Mouse (Mus musculus) layer of hippocampus, postnatal 25 days (tissue): ENCODE measurements around the gene Gjb3. TPM values are rescaled to one million over a fixed set of nuclear protein-coding genes. Genes with fewer than 3 reads are reported as not detected.

Experiments
- DNase-seq, 2 experiments: peaks; one replicate each; pipeline ENCODE4 v3.0.0; 2022; ENCODE audit warnings: mixed read lengths in 2 of 2, low spot score in 1 of 2; ENCODE audit errors: extremely low spot score in 1 of 2
- total RNA-seq, 2 experiments: library from RNA; stranded (reverse); gene quantifications; 2 replicates each; pipeline ENCODE4 v1.2.3; 2021

Gjb3 gene
- total RNA-seq = under 1 TPM; 0.37 to 0.59 TPM

DNA sequence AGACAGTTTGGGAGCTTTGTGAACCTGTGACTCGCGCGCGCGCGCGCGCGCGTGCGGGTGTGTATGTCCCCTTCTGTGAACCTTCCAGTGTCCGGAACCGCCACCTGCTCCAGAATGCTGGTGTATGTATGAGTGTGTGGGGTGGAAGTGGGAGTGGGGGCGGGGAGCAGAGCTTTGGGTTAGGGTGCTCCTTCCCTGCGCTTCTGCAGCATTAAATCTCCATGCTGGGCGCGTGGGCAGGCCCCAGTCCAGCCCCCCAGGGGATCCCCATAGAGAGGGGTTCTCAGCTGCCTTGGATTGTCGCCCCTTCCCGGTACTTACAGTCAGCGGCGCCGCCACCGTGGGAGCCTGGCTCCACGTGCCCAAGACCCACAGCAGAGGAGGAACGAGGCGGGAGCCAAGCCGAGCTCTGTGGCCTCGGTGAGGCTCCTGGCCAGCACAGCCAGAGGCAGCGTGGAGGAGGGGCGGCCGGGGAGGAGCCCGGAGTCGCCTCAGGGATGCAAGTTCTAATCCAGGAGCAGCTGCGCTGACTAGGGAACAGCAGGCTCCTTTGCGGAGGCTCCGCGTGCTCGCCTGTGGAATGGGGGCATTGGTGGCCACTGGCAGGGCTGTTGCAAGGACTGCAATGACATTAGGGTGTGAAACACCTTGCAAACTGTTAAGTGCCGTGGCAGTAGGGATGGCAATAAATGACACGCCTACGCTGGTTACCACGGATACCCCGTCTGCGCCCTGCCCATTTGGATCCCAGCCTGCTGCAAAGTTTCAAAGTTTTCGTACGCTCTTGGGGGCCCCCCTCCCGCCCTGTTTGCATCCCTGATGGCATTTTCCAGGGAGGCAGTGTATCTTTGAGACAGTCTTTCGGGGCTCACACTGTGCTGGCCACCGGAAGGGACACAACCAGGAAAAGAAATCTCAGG lies at the start of gene Gjb3:
TSS of gene Gjb3 (minus strand) at position 664 of the 920 bp plus-strand sequence.
- no peak for DNase-seq

DNA sequence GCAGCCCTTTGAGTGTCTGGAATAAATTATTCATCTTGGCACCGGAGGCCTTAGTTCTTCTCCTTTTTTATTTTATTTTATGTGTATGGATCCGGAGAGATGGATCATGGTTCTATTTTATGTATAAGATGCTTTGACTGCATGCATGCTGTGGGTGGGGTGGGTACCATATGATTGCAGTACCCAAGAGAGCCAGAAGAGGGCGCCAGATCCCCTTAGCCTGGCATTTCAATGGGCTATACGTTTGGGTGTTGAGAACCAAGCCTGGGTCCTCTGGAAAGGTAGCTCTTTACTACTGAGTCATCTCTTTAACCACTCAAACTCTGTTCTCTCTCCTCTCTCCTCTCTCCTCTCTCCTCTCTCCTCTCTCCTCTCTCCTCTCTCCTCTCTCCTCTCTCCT lies 46.7 kb upstream of the Gjb3 start:
- DNase-seq = no peak

GRCm38 (mm10) chr4:127375541-127376177 lies 45.0 kb upstream of the Gjb3 start:
- DNase-seq = no peak

GRCm38 (mm10) chr4:127374645-127375044 lies 44.0 kb upstream of the Gjb3 start:
- DNase-seq = no peak

DNA sequence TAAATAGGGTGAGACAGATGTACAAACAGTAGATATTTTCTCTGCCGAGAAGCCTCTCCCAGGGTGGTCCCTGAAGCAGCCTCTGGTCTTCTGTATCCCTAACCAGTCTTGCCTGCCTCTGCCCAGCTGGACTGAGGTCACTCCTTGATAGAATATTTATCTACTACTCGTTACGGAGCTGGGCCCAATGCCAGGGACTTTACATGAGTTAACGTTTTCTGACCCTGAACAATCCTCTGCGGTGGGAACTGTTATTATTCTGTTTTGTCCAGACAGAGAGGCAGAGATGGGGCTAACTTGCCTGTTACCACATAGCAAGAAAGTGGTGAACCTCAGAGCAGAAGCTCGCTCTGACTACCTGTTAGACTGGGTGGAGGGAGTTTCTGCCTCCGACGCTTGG lies 42.8 kb upstream of the Gjb3 start:
- no peak for DNase-seq

- DNase-seq = no peak
These were observed 40.9 kb upstream of the Gjb3 start for GRCm38 (mm10) chr4:127371546-127371945.

DNA sequence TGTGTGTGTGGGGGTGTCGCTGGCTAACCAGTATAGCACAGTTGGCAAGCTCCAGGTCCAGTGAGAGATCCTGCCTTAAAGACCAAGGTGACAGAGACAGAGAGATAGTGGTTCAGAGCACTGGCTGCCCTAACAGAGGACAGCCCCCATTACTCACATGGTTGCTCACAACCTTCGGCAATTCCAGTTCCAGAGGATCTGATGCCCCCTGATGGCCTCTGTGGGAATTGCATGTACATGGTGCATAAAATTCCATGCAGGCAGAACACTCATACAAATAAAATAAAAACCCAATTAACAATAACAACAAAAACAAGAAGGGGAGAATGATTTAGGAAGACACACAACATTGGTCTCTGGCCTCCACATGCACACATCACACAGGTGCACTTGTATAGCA lies 39.8 kb upstream of the Gjb3 start:
- DNase-seq = no peak

DNA sequence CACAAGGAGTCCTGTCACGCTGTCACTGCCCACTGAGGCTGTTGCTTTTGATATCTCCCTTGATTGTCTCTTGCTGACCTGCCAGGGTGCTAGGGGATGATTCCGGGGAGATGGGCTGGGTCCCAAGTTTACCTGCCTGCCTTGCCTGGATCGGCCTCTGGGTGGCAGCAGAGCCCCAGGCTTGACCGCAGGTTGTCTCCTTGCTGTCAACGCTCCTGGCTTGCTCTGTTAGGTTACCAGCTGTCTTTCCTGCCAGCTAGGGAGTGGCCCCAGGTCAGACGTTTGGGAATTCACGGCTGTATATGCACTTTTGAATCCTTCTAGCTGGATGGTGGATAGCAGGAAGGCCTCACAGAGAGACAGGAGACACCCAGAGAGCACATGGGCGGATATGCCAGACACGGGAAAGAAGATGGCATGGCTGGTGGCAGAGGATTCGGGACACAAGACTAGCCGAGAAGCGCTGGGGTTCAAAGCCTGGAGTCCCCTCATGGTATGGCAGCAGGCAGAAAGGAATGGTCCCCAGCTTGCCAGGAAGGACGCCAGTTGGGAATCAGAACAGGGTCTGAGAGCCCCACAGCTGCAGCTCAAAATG lies 37.8 kb upstream of the Gjb3 start:
- DNase-seq = peak; percentile 72 to 93

DNA sequence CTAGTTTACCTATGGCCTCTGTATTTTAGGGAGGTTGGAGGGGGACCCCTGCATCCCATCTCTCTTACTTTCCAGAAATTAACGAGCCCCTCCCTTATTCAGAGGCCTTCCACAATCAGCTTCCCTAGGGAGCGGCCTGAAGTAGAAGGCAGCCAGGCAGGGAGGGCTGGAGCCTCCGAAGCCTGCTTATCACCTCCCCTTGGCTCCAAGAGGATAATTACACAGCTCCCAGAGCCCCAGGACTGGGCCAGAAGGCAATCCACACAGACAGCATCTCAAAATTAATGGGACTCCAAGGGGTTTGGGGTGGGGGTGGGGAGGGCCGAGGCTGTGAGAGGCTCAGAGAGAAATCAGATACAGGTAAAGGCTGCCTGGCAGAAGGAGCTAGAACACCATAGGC lies 35.2 kb upstream of the Gjb3 start:
- no peak for DNase-seq

DNA sequence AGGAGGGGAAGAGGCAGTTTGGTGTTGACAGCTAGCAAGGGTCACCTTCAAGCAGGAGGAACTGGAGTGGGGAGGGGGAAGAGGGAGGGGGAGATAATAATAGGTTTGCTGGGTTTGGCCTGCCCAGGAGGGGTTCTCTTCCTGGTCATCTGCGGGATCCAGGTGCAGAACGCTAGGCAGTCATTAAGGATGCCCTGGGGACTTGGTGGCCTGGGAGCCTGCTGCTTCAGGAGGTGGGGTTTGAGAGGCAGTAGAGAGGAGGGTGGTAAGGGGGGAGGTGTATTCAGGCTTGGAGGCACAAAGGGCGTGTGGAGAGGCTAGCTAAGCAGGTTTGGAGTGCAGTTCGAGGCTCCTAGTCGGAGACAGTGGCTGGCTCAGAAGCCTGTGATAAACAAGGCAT lies 34.8 kb upstream of the Gjb3 start:
- DNase-seq = no peak

DNA sequence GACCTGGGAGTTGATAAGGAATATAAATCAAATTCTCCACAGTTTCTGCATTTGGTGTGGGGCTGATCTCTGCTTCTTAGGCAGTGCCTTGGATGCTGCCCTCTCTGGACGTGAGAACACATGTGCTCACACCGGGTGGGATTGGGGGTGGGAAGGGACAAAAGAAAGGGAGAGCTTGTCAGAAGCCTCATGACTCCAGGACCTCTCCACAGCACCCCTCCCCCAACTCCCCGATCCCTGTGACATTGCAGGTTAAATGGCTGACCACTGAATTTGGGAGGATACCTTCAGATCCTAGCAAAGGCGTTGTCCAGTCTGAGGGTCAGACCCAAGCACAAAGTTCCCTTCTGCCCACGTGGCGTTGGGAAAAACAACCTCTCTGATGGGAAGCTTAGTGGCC lies 33.8 kb upstream of the Gjb3 start:
- no peak for DNase-seq

GRCm38 (mm10) chr4:127363331-127363730 lies 32.7 kb upstream of the Gjb3 start:
- DNase-seq = no peak

DNA sequence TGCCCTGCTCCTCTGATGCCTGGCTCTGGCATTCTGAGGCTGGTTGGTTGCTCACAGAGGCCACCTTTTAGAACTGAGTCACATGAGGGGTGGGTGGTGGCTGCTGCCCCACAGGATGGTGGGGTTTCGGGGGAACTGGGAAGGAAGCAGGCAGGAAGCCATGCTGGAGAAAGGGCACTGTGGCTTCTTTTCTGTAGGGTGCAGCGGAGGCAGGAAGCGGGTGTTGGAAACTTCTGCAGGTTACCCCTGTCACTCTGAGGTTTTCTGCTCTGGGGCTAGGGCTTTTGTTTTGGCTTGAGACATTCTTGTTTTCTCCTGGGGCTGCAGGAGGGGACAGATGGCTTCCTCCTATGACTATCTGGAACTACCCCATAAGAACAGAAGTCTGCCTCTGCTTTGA lies 31.9 kb upstream of the Gjb3 start:
- DNase-seq = no peak

- no peak for DNase-seq
These were observed 27.4 kb upstream of the Gjb3 start, which contains the start of gene Gjb5 for GRCm38 (mm10) chr4:127358018-127358417. Gene Gjb5 (minus strand): TSS chr4:127358181.

GRCm38 (mm10) chr4:127354506-127355485 lies 24.2 kb upstream of the Gjb3 start:
- no peak for DNase-seq

- no peak for DNase-seq
These were observed 23.4 kb upstream of the Gjb3 start, which contains the start of gene Gjb4 for GRCm38 (mm10) chr4:127353951-127354438. Gene Gjb4 (minus strand): TSS chr4:127354081.

- DNase-seq = no peak
These were observed 21.9 kb upstream of the Gjb3 start for GRCm38 (mm10) chr4:127352594-127352993.

GRCm38 (mm10) chr4:127349560-127350300 lies 19.1 kb upstream of the Gjb3 start:
- DNase-seq = no peak

- no peak for DNase-seq
These were observed 14.4 kb upstream of the Gjb3 start for GRCm38 (mm10) chr4:127345000-127345399.
